Mouse (Mus musculus): ENCODE results near the gene 1810046K07Rik. TPM values are rescaled to one million over a fixed set of nuclear protein-coding genes. Genes with fewer than 3 reads are reported as not detected.

1810046K07Rik gene
- 2.5 and 3.9 TPM in 2 replicates for polyA plus RNA-seq (2012; rRNA removed)

DNA sequence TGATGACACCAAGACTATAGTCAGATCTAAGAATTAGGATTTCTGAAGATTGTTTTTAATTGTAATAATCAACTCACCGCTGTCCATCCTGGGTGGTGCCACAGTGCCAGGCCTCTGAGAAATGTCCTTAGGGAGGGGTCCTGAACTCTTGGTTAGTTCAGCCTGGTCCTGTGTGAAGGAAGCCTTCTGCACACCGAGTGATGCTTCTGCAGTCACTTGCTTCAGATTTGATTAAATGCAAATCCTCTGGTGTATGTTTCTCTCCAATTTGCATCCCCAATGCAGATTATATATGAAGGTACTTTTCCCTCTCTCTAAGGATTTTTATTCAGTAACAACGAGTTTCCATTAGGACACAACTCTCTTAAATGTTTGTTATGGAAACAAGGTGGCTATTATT lies at the start of gene 1810046K07Rik:
TSS of gene 1810046K07Rik (minus strand) at position 187 of the 400 bp plus-strand sequence.

DNA sequence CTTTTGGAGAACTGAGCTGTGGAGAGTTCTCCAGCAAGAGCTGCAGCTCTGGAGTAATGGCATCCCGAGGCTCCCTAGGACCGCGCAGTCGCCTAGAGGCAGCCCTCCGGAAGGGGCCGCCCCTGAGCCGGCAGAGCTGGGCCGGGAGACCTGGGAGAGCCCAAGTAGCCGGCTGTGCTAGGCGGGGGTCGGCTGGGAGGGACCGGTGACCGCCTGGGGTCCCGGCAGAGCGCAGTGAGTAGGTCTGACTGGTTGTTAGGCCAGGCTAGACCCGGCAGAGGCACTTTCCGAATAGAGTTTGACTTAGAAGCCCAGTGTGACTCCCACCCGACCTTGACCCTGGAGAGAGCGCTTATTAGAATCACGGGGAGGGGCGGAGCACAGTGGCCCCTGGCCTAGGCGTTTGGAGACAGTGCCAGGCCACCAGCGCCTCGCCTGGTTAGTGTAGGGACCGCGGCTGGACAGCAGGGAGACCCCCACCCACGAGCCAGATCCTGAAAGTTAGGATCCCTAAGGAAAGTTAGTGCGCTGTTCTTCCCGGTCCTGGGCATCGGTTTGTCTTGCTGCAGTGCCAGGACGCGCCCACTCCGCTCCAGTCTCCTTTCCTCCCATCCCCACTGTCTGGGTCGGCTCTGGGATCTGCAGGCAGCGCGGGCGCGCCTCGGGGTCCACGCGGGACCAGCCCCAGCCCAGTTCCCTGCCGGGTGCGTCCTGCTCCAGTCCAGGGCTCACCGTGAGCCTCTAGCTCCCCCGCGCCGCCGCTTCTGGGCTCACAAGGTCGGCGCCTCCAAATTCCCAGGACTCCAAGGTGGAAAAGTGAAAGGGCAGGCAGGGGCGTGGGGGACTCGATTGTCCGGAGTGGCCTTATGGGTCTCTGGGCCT lies 50.0 kb downstream of the 1810046K07Rik start, which contains the start of gene Colca2:
TSS of gene Colca2 (minus strand) at position 70 of the 882 bp plus-strand sequence.

Other genes with a start within 250 kb of the 1810046K07Rik start
- gene 4833427G06Rik, start 226.8 kb downstream of the 1810046K07Rik start, polyA plus RNA-seq (2012; rRNA removed): 0.12 TPM in 1 of 2 replicates, not detected in the other
- gene Gm32742, start 163.4 kb downstream of the 1810046K07Rik start, polyA plus RNA-seq (2012; rRNA removed): 0.42 and 0.51 TPM in 2 replicates
- gene Pou2af1, start 115.2 kb downstream of the 1810046K07Rik start, polyA plus RNA-seq (2012; rRNA removed): 0.45 and 0.63 TPM in 2 replicates
- 3.8 and 4.5 TPM in 2 replicates for gene Colca2, start 50.3 kb downstream of the 1810046K07Rik start, polyA plus RNA-seq (2012; rRNA removed)

Measured in stomach, adult 2 months (tissue).